Mouse (Mus musculus): ENCODE results near the gene Rasgrf1.

The Rasgrf1 gene

GRCm38 (mm10) chr9:89907941-89908340 lies 1.8 kb upstream of the Rasgrf1 start:
- DNase-seq, result no peak

GRCm38 (mm10) chr9:89908601-89909000 lies 1.1 kb upstream of the Rasgrf1 start:
- peak; percentile 55 for DNase-seq

GRCm38 (mm10) chr9:89910011-89910400 lies 298 bp downstream of the Rasgrf1 start:
- no peak for DNase-seq

GRCm38 (mm10) chr9:89910741-89911444 lies 1.2 kb downstream of the Rasgrf1 start:
- DNase-seq, result peak; percentile 11

- no peak for DNase-seq
Measured at GRCm38 (mm10) chr9:89911891-89912549, 2.3 kb downstream of the Rasgrf1 start.

- DNase-seq, result no peak
Measured at GRCm38 (mm10) chr9:89913135-89913534, 3.4 kb downstream of the Rasgrf1 start.

GRCm38 (mm10) chr9:89916471-89916870 lies 6.8 kb downstream of the Rasgrf1 start:
- DNase-seq, result no peak

GRCm38 (mm10) chr9:89917431-89917830 lies 7.7 kb downstream of the Rasgrf1 start:
- DNase-seq, result no peak

GRCm38 (mm10) chr9:89918832-89919231 lies 9.1 kb downstream of the Rasgrf1 start:
- no peak for DNase-seq

GRCm38 (mm10) chr9:89921121-89921520 lies 11.4 kb downstream of the Rasgrf1 start:
- DNase-seq, result no peak

GRCm38 (mm10) chr9:89922666-89923065 lies 13.0 kb downstream of the Rasgrf1 start:
- DNase-seq, result no peak

- DNase-seq, result peak; percentile 50
Measured at GRCm38 (mm10) chr9:89924836-89925235, 15.1 kb downstream of the Rasgrf1 start.

GRCm38 (mm10) chr9:89928497-89928896 lies 18.8 kb downstream of the Rasgrf1 start:
- DNase-seq, result no peak

GRCm38 (mm10) chr9:89940428-89940827 lies 30.7 kb downstream of the Rasgrf1 start:
- DNase-seq, result no peak

GRCm38 (mm10) chr9:89946830-89947229 lies 37.1 kb downstream of the Rasgrf1 start:
- no peak for DNase-seq

GRCm38 (mm10) chr9:89948602-89949001 lies 38.9 kb downstream of the Rasgrf1 start:
- no peak for DNase-seq

GRCm38 (mm10) chr9:89953596-89954215 lies 44.0 kb downstream of the Rasgrf1 start:
- DNase-seq, result no peak

GRCm38 (mm10) chr9:89954860-89955479 lies 45.3 kb downstream of the Rasgrf1 start:
- no peak for DNase-seq

- peak; percentile 0 for DNase-seq
Measured at GRCm38 (mm10) chr9:89958959-89959358, 49.3 kb downstream of the Rasgrf1 start.

GRCm38 (mm10) chr9:89964091-89964490 lies 54.4 kb downstream of the Rasgrf1 start:
- DNase-seq, result no peak

- DNase-seq, result no peak
Measured at GRCm38 (mm10) chr9:89967716-89968115, 58.0 kb downstream of the Rasgrf1 start.

- no peak for DNase-seq
Measured at GRCm38 (mm10) chr9:89968836-89969450, 59.2 kb downstream of the Rasgrf1 start.

- DNase-seq, result no peak
Measured at GRCm38 (mm10) chr9:89970271-89970670, 60.6 kb downstream of the Rasgrf1 start.
